Mouse (Mus musculus): ENCODE results near the gene Lmf1.

Lmf1 gene

DNA sequence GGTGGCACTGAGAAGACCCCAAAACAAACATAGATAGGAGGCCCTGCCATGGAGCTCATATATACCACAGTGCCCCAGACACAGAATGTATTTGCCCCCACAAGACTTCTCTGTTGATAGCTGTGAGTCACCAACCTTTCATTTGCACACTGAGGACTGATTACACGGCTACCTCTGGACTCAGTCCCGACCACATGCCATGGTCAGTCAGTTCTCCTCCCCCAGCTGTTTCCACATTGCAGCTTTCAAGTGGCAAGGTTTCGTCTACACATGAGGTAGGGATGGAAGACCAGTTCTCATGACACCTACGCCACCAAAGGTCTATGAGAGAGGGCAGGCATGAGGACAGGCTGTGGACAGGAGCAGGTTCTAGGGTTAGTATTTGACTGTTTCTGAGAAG is 132.3 kb downstream of the Lmf1 start:
- no peak for DNase-seq
